Mouse (Mus musculus): ENCODE measurements around the gene Tada2b.

The Tada2b gene

DNA sequence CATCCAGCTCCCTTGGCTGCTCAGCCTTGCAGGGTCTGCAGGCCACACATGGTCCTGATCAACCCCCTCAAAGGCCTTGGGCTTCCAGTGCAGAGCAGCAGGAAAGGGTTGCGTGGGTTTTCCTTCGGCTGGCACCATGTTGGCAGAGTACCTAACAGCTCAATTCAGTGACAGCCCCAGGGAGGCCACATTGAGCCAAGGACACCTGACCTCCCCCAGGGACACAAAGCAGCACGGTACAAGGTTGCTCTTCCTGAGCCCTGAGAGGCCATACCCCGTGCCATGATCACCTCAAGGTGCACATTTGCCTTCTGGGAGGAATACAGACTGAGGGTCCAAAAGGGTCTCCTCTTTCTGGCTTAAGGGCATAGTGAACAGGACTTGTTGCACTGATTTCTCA, 39.5 kb downstream of the Tada2b start:
- DNase-seq = peak in 1 of 2 experiments; percentile 24

DNA sequence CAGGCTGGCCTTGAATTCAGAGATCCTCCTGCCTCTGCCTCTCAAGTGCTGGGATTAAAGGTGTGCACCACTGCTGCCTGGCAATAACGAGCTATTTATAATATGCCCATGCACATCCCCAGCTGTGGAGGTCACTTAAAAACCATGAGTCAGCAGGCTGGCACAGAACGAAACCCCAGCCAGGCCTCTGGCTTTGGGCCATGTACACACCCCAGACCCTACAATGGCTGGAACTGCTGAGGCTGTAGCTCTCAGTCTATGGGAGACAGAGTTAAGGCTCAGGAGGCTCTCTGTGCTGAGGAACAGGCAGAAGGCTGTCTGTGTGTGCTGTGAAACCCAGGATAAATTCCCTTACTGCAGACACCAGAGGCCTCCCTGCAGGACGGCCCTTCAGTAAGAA, 43.3 kb downstream of the Tada2b start:
- no peak for DNase-seq

DNA sequence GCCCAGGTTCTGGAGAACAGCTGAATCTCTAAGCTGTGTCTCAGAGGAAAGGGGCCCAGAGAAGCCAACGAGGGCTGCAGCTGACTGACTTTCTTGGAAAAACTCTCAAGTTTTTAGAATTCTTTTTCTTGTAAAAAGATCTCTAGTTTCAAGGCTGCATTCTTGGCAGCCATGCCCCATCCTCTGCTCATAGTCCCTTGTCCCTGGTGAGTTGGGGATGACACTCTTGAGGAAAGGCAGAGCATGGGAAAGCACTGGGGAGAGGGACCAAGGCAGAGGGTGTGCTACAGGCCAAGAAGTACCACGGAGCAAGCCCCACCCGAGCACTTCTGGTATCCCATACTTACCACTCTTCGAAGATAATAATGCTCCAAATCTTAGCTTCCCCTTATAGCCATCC, 47.2 kb downstream of the Tada2b start:
- no peak for DNase-seq

DNA sequence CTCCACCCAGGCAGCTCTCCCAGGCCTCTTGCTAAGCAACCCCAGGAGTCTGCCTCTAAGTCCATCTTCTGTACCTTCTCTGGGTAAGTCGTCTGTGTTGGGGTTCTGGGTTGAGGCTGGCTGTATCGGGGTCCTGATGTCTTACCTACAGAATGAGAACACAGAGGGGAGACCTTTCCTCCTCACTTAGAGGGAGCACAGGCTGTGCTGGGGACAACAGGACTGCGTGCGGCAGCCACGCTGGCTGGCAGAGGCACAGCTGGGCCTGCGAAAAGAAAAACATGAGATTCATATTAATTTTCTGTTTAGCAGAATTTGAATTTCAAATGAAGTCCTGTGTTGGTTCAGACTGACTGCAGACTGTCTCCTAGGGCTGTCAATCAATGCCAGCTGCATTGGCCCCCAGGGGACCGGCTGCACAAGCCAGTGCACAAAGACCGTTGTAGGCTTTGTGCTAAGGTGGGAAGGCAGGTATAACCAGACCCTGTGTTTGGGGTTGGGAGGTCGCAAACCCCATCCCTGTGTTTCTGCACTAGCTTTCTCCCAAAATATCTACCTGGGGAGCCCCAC, 49.6 kb downstream of the Tada2b start:
- DNase-seq = no peak

DNA sequence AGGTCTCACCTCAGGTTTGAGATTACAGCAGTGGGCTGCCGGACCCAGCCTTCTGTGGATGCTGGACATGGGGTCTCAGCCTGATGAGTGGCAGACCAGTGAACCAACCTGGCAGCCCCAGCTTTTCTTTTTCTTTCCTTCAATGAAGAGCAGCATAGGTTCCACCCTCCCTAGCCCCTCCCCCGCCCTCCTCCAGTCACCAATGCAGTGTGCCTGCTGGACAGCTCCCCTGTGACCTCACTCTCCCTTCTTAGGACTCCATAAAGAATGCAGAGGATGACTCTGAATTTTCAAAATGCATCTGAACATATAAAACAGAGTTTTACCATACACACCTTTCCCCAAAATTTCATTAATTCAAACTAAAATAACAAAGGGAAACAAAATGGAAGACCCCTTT, 52.4 kb downstream of the Tada2b start:
- DNase-seq = no peak

DNA sequence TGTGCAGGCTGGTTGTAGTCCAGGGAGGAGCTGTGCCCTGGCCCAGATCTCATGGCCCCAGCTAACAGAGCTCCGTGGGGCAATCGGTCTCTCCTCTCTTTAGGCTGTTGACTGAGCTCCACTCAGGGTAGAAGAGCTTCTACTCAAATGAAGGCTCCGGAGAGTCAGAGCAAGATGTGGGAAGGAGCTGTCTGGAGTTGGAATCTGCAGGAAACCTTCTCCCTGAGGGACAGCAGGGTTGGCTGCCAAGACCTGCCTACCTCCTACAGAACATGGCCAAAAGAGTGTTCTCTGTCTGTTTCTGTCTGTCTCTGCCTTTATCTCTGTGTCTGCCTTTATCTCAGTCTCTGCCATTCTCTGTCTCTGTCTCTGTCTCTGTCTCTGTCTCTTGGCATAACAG, 54.5 kb downstream of the Tada2b start:
- no peak for DNase-seq

DNA sequence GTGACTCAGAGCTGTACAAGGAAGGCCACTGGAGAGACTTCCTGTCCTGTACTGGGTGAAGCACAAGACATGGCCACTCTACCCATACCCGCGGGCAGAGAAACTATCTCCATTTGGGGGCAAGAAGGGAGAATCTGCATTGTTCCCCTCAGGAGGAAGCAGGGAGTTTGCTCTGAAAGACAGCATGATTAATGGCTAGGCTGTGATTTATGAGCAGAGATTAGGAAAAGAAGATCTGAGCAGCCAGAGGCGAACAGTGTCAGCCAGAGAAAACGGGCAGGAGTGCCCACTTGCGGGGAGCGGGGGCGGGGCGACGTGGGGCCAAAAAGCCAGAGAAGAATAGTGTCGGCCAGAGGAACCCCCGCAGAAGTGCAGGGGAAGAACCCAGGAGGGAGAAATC, 56.3 kb downstream of the Tada2b start:
- DNase-seq = no peak

DNA sequence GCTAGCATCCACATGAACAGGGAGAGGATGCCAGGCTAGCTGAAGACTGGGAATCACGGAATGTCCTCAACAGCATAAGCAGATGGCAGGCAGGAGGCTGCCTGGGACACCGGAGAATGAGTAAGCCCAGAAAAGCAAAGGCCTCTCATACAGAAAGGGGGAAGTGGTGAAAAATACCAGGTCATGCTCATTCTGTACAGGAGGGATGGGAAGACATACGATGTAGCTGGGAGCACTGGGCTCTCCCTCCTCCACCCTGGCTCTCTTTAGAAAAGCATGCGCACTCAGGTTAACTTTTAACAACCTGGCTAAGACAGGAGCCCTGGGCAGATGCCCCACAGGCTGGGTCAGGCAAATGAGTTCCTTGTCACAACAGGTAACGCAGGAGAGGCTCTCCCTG, 57.7 kb downstream of the Tada2b start:
- peak; percentile 16 to 32 for DNase-seq

DNA sequence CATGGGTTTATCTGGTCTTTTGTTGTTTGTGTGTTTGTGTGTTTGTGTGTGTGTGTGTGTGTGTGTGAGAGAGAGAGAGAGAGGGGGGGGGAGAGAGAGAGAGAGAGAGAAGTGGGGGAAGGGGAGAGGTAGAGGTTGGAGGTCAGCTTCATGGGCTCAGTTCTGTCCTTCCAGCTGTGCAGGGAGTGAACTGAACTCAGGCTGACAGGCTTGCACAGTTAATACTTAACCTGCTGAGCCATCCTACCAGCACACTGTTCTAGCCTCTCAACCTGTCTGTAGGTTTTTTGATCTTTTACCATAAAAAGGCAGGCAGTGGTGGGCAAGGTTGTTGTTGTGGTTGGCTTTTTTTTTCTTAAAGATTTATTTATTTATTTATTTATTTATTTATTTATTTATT, 59.4 kb downstream of the Tada2b start:
- DNase-seq = no peak
